Mouse (Mus musculus): ENCODE measurements around the gene Chrna9. TPM values are rescaled to one million over a fixed set of nuclear protein-coding genes. Genes with fewer than 3 reads are reported as not detected.

Chrna9 gene
- polyA plus RNA-seq, 1 experiment, result 5.4 TPM

GRCm38 (mm10) chr5:65919326-65919725 is 15.4 kb upstream of the Chrna9 start:
- H3K4me1 ChIP-seq (ENCODE audit: control insufficient read depth, insufficient read depth, low read length), result no peaks in the 10 kb centered on the region
- H3K36me3 ChIP-seq (ENCODE audit: control insufficient read depth, insufficient read depth, low read length), result no peaks in the 10 kb centered on the region
- H3K27ac ChIP-seq (ENCODE audit: control insufficient read depth, insufficient read depth, low read depth, low read length), result no peak overlapping the region
- no peak for TF ChIP-seq POLR2A (IDR thresholded peaks at IDR 0.05; ENCODE audit: control insufficient read depth, low read depth, low read length)
- no peak for TF ChIP-seq CTCF (IDR thresholded peaks at IDR 0.05; ENCODE audit: control insufficient read depth, insufficient read depth, insufficient replicate concordance, low read depth, low read length)
- H3K4me3 ChIP-seq (ENCODE audit: control insufficient read depth, low read depth, low read length), result no peak overlapping the region
- H3K27me3 ChIP-seq (ENCODE audit: control insufficient read depth, insufficient read depth, low read length), result no peaks in the 10 kb centered on the region

GRCm38 (mm10) chr5:65919904-65920303 is 14.8 kb upstream of the Chrna9 start:
- Histone ChIP-seq H3K36me3 (ENCODE audit: control insufficient read depth, insufficient read depth, low read length) (no peaks in the 10 kb centered on the region), H3K4me1 (ENCODE audit: control insufficient read depth, insufficient read depth, low read length) (no peaks in the 10 kb centered on the region), H3K27me3 (ENCODE audit: control insufficient read depth, insufficient read depth, low read length) (no peaks in the 10 kb centered on the region), H3K27ac (ENCODE audit: control insufficient read depth, insufficient read depth, low read depth, low read length) (no peak overlapping the region), H3K4me3 (ENCODE audit: control insufficient read depth, low read depth, low read length) (no peak overlapping the region)
- TF ChIP-seq POLR2A (IDR thresholded peaks at IDR 0.05; ENCODE audit: control insufficient read depth, low read depth, low read length), result no peak
- TF ChIP-seq CTCF (IDR thresholded peaks at IDR 0.05; ENCODE audit: control insufficient read depth, insufficient read depth, insufficient replicate concordance, low read depth, low read length), result no peak

GRCm38 (mm10) chr5:65920701-65921426 is 13.9 kb upstream of the Chrna9 start:
- H3K27ac ChIP-seq (ENCODE audit: control insufficient read depth, insufficient read depth, low read depth, low read length), result no peak overlapping the region
- no peaks in the 10 kb centered on the region for H3K4me1 ChIP-seq (ENCODE audit: control insufficient read depth, insufficient read depth, low read length)
- no peaks in the 10 kb centered on the region for H3K27me3 ChIP-seq (ENCODE audit: control insufficient read depth, insufficient read depth, low read length)
- no peaks in the 10 kb centered on the region for H3K36me3 ChIP-seq (ENCODE audit: control insufficient read depth, insufficient read depth, low read length)
- no peak overlapping the region for H3K4me3 ChIP-seq (ENCODE audit: control insufficient read depth, low read depth, low read length)
- TF ChIP-seq CTCF (IDR thresholded peaks at IDR 0.05; ENCODE audit: control insufficient read depth, insufficient read depth, insufficient replicate concordance, low read depth, low read length), result no peak
- no peak for TF ChIP-seq POLR2A (IDR thresholded peaks at IDR 0.05; ENCODE audit: control insufficient read depth, low read depth, low read length)

GRCm38 (mm10) chr5:65921477-65922138 is 13.1 kb upstream of the Chrna9 start:
- H3K27me3 ChIP-seq (ENCODE audit: control insufficient read depth, insufficient read depth, low read length), result no peaks in the 10 kb centered on the region
- TF ChIP-seq POLR2A (IDR thresholded peaks at IDR 0.05; ENCODE audit: control insufficient read depth, low read depth, low read length) (no peak), CTCF (IDR thresholded peaks at IDR 0.05; ENCODE audit: control insufficient read depth, insufficient read depth, insufficient replicate concordance, low read depth, low read length) (no peak)

GRCm38 (mm10) chr5:65926666-65927065 is 8.1 kb upstream of the Chrna9 start:
- TF ChIP-seq CTCF (IDR thresholded peaks at IDR 0.05; ENCODE audit: control insufficient read depth, insufficient read depth, insufficient replicate concordance, low read depth, low read length), result no peak
- no peak for TF ChIP-seq POLR2A (IDR thresholded peaks at IDR 0.05; ENCODE audit: control insufficient read depth, low read depth, low read length)
- Histone ChIP-seq H3K27me3 (ENCODE audit: control insufficient read depth, insufficient read depth, low read length) (no peaks in the 10 kb centered on the region), H3K4me3 (ENCODE audit: control insufficient read depth, low read depth, low read length) (no peak overlapping the region), H3K27ac (ENCODE audit: control insufficient read depth, insufficient read depth, low read depth, low read length) (no peak overlapping the region), H3K36me3 (ENCODE audit: control insufficient read depth, insufficient read depth, low read length) (no peaks in the 10 kb centered on the region), H3K4me1 (ENCODE audit: control insufficient read depth, insufficient read depth, low read length) (no peaks in the 10 kb centered on the region)

More at GRCm38 (mm10) chr5:65921477-65922138, 13.1 kb upstream of the Chrna9 start:
- H3K36me3 ChIP-seq (ENCODE audit: control insufficient read depth, insufficient read depth, low read length), result no peaks in the 10 kb centered on the region
- H3K27ac ChIP-seq (ENCODE audit: control insufficient read depth, insufficient read depth, low read depth, low read length), result no peak overlapping the region
- no peaks in the 10 kb centered on the region for H3K4me1 ChIP-seq (ENCODE audit: control insufficient read depth, insufficient read depth, low read length)
- no peak overlapping the region for H3K4me3 ChIP-seq (ENCODE audit: control insufficient read depth, low read depth, low read length)

- TF ChIP-seq POLR2A (IDR thresholded peaks at IDR 0.05; ENCODE audit: control insufficient read depth, low read depth, low read length), result no peak
- no peak for TF ChIP-seq CTCF (IDR thresholded peaks at IDR 0.05; ENCODE audit: control insufficient read depth, insufficient read depth, insufficient replicate concordance, low read depth, low read length)
- Histone ChIP-seq H3K27ac (ENCODE audit: control insufficient read depth, insufficient read depth, low read depth, low read length) (no peak overlapping the region), H3K4me1 (ENCODE audit: control insufficient read depth, insufficient read depth, low read length) (no peaks in the 10 kb centered on the region), H3K4me3 (ENCODE audit: control insufficient read depth, low read depth, low read length) (no peak overlapping the region), H3K36me3 (ENCODE audit: control insufficient read depth, insufficient read depth, low read length) (no peaks in the 10 kb centered on the region), H3K27me3 (ENCODE audit: control insufficient read depth, insufficient read depth, low read length) (no peaks in the 10 kb centered on the region)
These were observed 5.6 kb upstream of the Chrna9 start for GRCm38 (mm10) chr5:65929162-65929561.

- no peak for TF ChIP-seq CTCF (IDR thresholded peaks at IDR 0.05; ENCODE audit: control insufficient read depth, insufficient read depth, insufficient replicate concordance, low read depth, low read length)
- no peak for TF ChIP-seq POLR2A (IDR thresholded peaks at IDR 0.05; ENCODE audit: control insufficient read depth, low read depth, low read length)
- Histone ChIP-seq H3K4me1 (ENCODE audit: control insufficient read depth, insufficient read depth, low read length) (no peaks in the 10 kb centered on the region), H3K4me3 (ENCODE audit: control insufficient read depth, low read depth, low read length) (no peak overlapping the region), H3K27ac (ENCODE audit: control insufficient read depth, insufficient read depth, low read depth, low read length) (no peak overlapping the region), H3K36me3 (ENCODE audit: control insufficient read depth, insufficient read depth, low read length) (no peaks in the 10 kb centered on the region), H3K27me3 (ENCODE audit: control insufficient read depth, insufficient read depth, low read length) (no peaks in the 10 kb centered on the region)
These were observed 4.5 kb upstream of the Chrna9 start for GRCm38 (mm10) chr5:65930171-65930570.
